Mouse (Mus musculus) cortical plate, adult 2 months (tissue): Measurements from ENCODE around the gene Pgap3.

Source experiments
- CTCF ChIP-seq: fragments of 200-500 bp; IDR thresholded peaks from 2 replicates; pipeline ENCODE4 v1.5.1; 2011; ENCODE audit warnings: mild to moderate bottlenecking, control low read depth, low read length; ENCODE audit not compliant: insufficient read depth; ENCODE audit errors: extremely low read depth
- POLR2A ChIP-seq: fragments of 200-500 bp; IDR thresholded peaks from 2 replicates; pipeline ENCODE4 v1.6.1; 2011; ENCODE audit warnings: mild to moderate bottlenecking, low read length, control low read depth; ENCODE audit not compliant: insufficient read depth; ENCODE audit errors: extremely low read depth

GRCm38 (mm10) chr11:98412797-98413301 lies 12.6 kb upstream of the Pgap3 start:
- TF ChIP-seq CTCF (no peak), POLR2A (no peak)
